Mouse (Mus musculus) neural tube, embryonic 15.5 days (tissue): Measurements from ENCODE around the gene Dusp19. TPM values are rescaled to one million over a fixed set of nuclear protein-coding genes. Genes with fewer than 3 reads are reported as not detected.

Experiments used
- ATAC-seq: fragments of 200-750 bp; cut with Nextera tagmentation; 2 replicates; pipeline ENCODE4 v1.8.0; 2017; ENCODE audit warnings: mild to moderate bottlenecking, moderate TSS enrichment, moderate library complexity; ENCODE audit not compliant: low FRiP score
- H3K27ac ChIP-seq: fragments of 300-500 bp; sonication (generic); replicated peaks from 2 replicates; pipeline ENCODE4 v1.5.1; 2015; ENCODE audit warnings: mild to moderate bottlenecking, inconsistent platforms
- H3K27me3 ChIP-seq: fragments of 300-500 bp; sonication (generic); replicated peaks from 2 replicates; pipeline ENCODE4 v1.6.1; 2015; ENCODE audit warnings: inconsistent platforms
- H3K36me3 ChIP-seq: fragments of 300-500 bp; sonication (generic); 2 replicates; pipeline ENCODE4 v1.6.1; 2015; ENCODE audit warnings: inconsistent platforms
- H3K4me1 ChIP-seq: fragments of 300-500 bp; sonication (generic); 2 replicates; pipeline ENCODE4 v1.6.1; 2015; ENCODE audit warnings: inconsistent platforms
- H3K4me2 ChIP-seq: fragments of 300-500 bp; sonication (generic); 2 replicates; pipeline ENCODE4 v1.6.1; 2015; ENCODE audit warnings: inconsistent platforms, mild to moderate bottlenecking, moderate library complexity
- H3K4me3 ChIP-seq: fragments of 300-500 bp; sonication (generic); replicated peaks from 2 replicates; pipeline ENCODE4 v1.5.1; 2015; ENCODE audit warnings: mild to moderate bottlenecking, inconsistent platforms
- H3K9ac ChIP-seq: fragments of 300-500 bp; sonication (generic); replicated peaks from 2 replicates; pipeline ENCODE4 v1.6.1; 2015; ENCODE audit warnings: mild to moderate bottlenecking, inconsistent platforms
- H3K9me3 ChIP-seq: fragments of 300-500 bp; sonication (generic); replicated peaks from 2 replicates; pipeline ENCODE4 v1.6.1; 2016; ENCODE audit warnings: inconsistent platforms
- WGBS: fragments of 180-500 bp; shearing (Covaris S2); methylation state at CpG from one replicate; pipeline ENCODE4 v1.1.7; 2015; ENCODE audit warnings: mixed read lengths; 5-methylcytosine and 5-hydroxymethylcytosine counted together
- polyA plus RNA-seq: library from polyadenylated mRNA; unstranded; fragments of >200 nt; fragmentation: Nextera tagmentation; extraction: Ambion mirVana; gene quantifications from 2 replicates; pipeline ENCODE4 v1.2.1, GENCODE M21; 2015

The Dusp19 gene
- polyA plus RNA-seq, 1 experiment from 2014 or later = 14.8 TPM

DNA sequence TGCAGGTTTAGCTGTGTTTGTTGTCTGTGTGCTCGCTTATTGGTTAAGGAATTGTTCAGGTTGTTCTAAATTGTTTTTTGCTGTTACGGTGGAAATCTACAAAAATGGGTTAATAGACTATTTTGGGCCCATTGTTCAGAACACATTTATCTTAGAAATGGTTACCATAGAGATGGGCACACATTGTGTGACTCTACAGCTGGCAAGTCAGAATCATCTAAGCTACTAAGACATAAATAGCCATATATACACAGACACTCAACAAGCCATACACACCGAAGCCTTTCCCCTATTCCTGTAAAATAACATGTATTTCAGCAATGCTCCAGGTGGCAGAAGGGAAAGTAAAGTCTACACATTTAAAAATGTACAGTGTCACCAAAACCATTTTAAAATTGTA lies 17.0 kb upstream of the Dusp19 start:
- no peaks in the 10 kb centered on the region for H3K27me3 ChIP-seq

DNA sequence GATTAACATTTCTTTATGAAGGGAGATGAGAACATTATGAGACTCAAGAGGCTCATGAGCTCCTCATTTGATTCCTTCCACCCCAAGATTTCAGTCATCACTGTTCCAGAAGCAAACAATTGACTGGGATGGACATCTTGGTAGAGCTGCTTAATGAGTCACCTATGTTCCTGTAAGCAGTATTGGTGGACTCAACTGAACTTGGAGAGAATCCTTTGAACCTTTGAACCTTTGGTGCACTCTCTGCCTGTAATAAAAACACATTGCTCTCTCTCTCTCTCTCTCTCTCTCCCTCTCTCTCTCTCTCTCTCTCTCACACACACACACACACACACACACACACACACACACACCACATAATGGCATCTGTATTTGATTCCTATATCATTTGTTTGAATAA lies 16.2 kb upstream of the Dusp19 start:
- no peak overlapping the region for H3K9ac ChIP-seq
- no peaks in the 10 kb centered on the region for H3K9me3 ChIP-seq
- no peak for ATAC-seq
- H3K36me3 ChIP-seq = no peaks in the 10 kb centered on the region
- no peak overlapping the region for H3K4me3 ChIP-seq
- H3K4me2 ChIP-seq = no peak overlapping the region
- no peak overlapping the region for H3K27ac ChIP-seq
- H3K4me1 ChIP-seq = no peaks in the 10 kb centered on the region
- H3K27me3 ChIP-seq = no peaks in the 10 kb centered on the region

More for the DNA sequence above, 17.0 kb upstream of the Dusp19 start:
- Histone ChIP-seq H3K27ac (no peak overlapping the region), H3K36me3 (no peaks in the 10 kb centered on the region), H3K9ac (no peak overlapping the region), H3K4me2 (no peak overlapping the region), H3K4me3 (no peak overlapping the region), H3K9me3 (no peaks in the 10 kb centered on the region), H3K4me1 (no peaks in the 10 kb centered on the region)
- no peak for ATAC-seq
- WGBS = 90% methylated on average over 3 of the region's 3 CpGs

DNA sequence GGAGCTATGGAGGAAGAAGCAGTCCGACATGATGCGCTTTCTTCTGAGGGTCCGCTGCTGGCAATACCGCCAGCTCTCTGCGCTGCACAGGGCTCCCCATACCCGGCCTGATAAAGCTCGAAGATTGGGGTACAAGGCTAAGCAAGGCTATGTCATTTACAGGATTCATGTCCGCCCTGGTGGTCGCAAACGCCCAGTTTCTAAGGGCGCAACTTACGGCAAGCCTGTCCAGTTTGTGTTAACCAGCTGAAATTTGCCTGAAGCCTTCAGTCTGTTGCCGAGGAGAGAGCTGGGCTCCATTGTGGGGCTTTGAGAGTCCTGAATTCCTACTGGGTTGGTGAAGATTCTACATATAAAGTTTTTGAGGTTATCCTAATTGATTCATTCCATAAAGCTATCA lies 14.1 kb upstream of the Dusp19 start:
- Histone ChIP-seq H3K27ac (no peak overlapping the region), H3K4me1 (no peaks in the 10 kb centered on the region), H3K4me3 (no peak overlapping the region), H3K36me3 (no peaks in the 10 kb centered on the region), H3K27me3 (no peaks in the 10 kb centered on the region), H3K9ac (no peak overlapping the region), H3K9me3 (no peaks in the 10 kb centered on the region), H3K4me2 (no peak overlapping the region)
- 94% methylated on average over 13 of the region's 13 CpGs for WGBS
- ATAC-seq = no peak

DNA sequence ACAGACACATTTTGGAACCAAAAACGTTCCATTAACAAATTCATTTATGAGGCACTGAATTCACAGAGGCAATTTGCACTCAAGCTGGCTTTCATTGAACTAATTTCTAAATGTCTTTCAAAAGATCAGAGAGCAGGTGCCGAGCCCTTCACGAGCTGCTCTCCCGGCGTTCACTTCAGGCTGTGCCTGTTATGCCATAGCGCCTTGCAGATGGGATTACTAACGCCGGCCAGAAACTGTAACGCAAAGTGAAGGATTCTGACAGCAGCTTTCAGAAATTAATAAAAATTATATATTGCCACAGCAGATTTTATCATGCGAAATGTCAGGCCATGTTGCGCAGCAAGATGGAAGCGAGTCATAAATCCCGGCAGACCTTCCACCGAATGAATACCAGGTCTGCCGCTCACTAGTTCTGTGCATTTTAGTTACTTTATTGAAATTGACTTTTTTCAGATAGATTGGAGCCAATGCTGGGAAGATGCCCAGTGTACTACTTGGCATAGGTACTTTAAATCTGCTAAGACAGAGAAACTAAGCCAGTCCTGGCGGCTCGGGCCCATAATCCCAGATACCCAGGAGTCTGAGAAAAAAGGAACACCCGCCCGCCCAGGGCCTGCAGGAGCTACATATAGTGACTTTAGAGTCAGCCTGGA lies 12.9 kb upstream of the Dusp19 start:
- ATAC-seq = no peak
- H3K4me1 ChIP-seq = no peaks in the 10 kb centered on the region
- 80% methylated on average over 19 of the region's 19 CpGs for WGBS
- H3K4me2 ChIP-seq = no peak overlapping the region
- no peak overlapping the region for H3K9ac ChIP-seq
- H3K27ac ChIP-seq = no peak overlapping the region
- no peaks in the 10 kb centered on the region for H3K27me3 ChIP-seq
- H3K4me3 ChIP-seq = no peak overlapping the region
- no peaks in the 10 kb centered on the region for H3K9me3 ChIP-seq
- no peaks in the 10 kb centered on the region for H3K36me3 ChIP-seq

DNA sequence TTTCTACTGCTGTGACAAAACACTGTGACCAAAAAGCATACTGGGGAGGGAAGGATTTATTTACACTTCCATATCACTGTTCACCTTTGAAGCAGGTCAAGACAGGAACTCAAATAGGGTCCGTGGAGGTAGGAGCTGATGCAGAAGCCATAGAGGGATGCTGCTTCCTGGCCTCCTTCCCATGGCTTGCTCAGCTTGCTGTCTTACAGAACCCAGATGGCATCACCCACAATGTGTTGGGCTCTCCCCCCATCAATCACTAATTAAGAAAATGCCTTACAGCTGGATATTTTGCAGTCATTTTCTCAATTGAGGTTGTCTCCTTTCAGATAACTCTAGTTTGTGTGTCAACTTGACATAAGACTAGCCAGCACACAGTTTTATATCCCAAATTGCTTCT lies 4.6 kb upstream of the Dusp19 start:
- WGBS = 67% methylated on average over 1 of the region's 1 CpGs
- no peak overlapping the region for H3K27ac ChIP-seq
- no peaks in the 10 kb centered on the region for H3K36me3 ChIP-seq
- no peak for ATAC-seq
- no peaks in the 10 kb centered on the region for H3K27me3 ChIP-seq
- no peak overlapping the region for H3K4me2 ChIP-seq
- no peaks in the 10 kb centered on the region for H3K9me3 ChIP-seq
- H3K4me3 ChIP-seq = no peak overlapping the region
- H3K4me1 ChIP-seq = no peaks in the 10 kb centered on the region
- no peak overlapping the region for H3K9ac ChIP-seq

DNA sequence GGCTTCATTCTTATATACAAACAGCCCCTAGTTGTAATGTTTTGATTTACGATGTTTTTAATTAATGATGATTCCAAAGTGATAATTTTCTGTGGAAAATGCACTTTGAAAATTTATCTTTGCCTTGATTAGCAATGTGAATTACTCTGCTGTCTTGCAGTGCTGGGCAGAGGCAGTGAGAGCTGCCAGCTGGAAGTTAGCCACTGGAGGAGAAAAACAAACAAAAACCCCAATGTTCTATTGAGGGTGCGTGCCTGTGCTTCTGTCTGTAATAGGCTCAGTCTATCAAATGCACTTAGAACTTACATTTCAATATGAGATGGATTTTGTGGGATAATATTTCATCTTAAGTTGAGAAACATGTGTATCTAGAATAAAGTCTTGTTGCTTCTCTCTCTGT lies 4.0 kb upstream of the Dusp19 start:
- Histone ChIP-seq H3K27ac (no peak overlapping the region), H3K4me3 (no peak overlapping the region), H3K9ac (no peak overlapping the region), H3K27me3 (no peaks in the 10 kb centered on the region), H3K9me3 (no peaks in the 10 kb centered on the region), H3K4me1 (peaks cover 4% of the 10 kb centered on the region), H3K36me3 (no peaks in the 10 kb centered on the region), H3K4me2 (no peak overlapping the region)
- ATAC-seq = no peak
- 72% methylated on average over 2 of the region's 2 CpGs for WGBS

DNA sequence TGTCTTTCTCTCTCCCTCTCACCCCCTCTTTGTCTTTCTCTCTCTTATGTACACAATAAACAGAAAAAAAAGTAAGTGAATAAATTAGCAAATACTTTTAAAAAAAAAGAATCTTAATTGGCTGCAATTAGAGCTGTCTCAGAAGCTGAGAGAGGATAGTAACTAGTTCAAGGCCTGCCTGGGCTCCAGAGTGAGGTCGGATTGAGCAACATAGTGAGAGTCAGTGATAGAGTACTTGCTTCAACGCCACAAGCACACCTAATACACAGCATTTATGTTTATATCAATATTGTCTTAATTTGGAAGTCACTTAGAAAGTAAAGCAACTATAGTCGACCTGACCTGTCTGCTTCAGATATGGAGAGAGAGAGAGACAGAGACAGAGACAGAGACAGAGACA lies 2.1 kb downstream of the Dusp19 start:
- peaks cover 9% of the 10 kb centered on the region; the same call in 1 of the 2 replicates for H3K36me3 ChIP-seq
- no peaks in the 10 kb centered on the region for H3K27me3 ChIP-seq
- H3K27ac ChIP-seq = no peak overlapping the region
- WGBS = 87% methylated on average over 3 of the region's 3 CpGs
- ATAC-seq = no peak
- H3K4me1 ChIP-seq = peaks cover 14% of the 10 kb centered on the region
- H3K4me2 ChIP-seq = no peak overlapping the region
- H3K9ac ChIP-seq = no peak overlapping the region
- H3K9me3 ChIP-seq = no peaks in the 10 kb centered on the region
- no peak overlapping the region for H3K4me3 ChIP-seq

DNA sequence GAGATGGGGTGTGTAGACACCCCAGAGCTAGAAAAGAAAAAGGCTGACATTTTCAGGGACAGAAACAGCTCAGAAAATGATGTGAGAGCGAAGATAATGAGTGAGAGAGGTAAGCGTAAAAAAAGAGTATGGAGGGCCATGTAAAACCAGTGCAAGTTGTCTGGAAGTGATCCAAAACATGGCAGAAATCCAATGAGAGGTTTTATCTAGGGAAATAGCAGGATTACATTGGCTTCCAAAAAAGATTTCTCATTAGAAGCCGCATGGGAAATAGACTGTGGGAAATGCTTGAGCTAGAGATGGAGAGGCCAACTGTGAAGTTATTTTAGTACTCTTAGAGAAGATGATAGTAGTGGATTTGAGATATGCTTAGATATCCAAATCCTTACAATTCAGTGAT lies 5.1 kb downstream of the Dusp19 start:
- Histone ChIP-seq H3K27ac (no peak overlapping the region), H3K4me2 (no peak overlapping the region), H3K9me3 (0 out of 2 replicates have a peak, but pooled peaks cover 3% of the 10 kb centered on the region), H3K4me1 (peaks cover 14% of the 10 kb centered on the region), H3K36me3 (peaks cover 27% of the 10 kb centered on the region), H3K4me3 (no peak overlapping the region), H3K27me3 (no peaks in the 10 kb centered on the region), H3K9ac (no peak overlapping the region)
- ATAC-seq = no peak
- WGBS = 88% methylated on average over 3 of the region's 3 CpGs

DNA sequence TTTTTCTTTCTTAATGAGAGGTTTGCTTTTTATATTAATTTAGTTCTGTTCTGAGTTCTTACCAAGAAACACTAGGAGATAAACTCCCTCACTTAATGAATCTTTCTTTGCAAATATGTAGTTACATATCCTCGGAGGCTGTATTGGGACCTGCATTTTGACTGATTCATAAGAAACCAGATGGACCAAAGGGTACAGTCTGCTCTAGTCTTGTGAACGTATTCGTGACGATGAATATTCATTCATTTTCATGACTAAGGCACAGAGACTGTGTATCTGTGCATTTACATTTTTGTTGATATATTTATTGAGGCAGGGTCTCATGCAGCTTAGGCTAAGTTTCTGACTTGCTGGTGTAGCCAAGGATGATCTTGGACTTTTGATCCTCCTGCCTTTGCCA lies 7.7 kb downstream of the Dusp19 start:
- H3K27me3 ChIP-seq = no peaks in the 10 kb centered on the region
- no peaks in the 10 kb centered on the region for H3K4me1 ChIP-seq
- no peak for ATAC-seq
- no peak overlapping the region for H3K4me2 ChIP-seq
- H3K4me3 ChIP-seq = no peak overlapping the region
- 0 out of 2 replicates have a peak, but pooled peaks cover 3% of the 10 kb centered on the region for H3K9me3 ChIP-seq
- WGBS = 94% methylated on average over 4 of the region's 4 CpGs
- no peak overlapping the region for H3K9ac ChIP-seq
- H3K27ac ChIP-seq = no peak overlapping the region
- H3K36me3 ChIP-seq = peaks cover 32% of the 10 kb centered on the region

DNA sequence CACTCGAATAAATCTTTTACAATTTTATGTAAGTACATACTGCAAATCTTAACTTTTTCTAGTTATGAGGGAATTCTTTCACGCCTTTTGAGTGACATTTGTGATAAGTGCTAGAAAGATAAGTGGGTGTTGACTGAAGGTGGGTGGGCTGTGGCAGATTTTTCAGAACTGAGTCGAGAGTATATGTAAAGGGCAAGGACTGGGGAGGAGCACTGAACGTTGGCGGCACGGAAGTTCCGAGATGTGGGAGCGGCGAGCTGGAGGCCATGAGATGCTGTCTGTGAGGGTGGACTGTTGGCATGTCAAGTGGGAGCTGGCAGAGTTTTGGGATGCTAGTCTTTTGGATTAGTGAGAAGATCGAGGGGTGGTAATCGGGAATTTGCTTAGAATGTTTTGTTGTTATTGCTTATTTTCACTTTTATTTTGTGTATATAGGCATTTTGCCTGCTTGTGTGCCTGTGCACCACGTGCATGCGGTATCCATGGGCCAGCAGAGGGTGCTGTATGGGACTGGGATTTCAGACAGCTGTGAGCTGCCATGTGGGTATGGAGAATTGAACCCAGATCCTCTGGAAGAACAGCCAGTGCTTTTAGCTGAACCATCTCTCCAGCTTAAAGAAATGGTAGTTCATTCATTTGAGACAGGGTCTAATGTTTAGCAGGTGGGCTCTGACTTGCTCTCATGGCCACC lies 15.6 kb downstream of the Dusp19 start:
- WGBS = 95% methylated on average over 13 of the region's 13 CpGs
- Histone ChIP-seq H3K9ac (no peak overlapping the region), H3K4me3 (no peak overlapping the region), H3K9me3 (no peaks in the 10 kb centered on the region), H3K36me3 (0 out of 2 replicates have a peak, but pooled peaks cover 5% of the 10 kb centered on the region), H3K27ac (no peak overlapping the region), H3K4me1 (no peaks in the 10 kb centered on the region), H3K27me3 (no peaks in the 10 kb centered on the region), H3K4me2 (no peak overlapping the region)
- no peak for ATAC-seq

DNA sequence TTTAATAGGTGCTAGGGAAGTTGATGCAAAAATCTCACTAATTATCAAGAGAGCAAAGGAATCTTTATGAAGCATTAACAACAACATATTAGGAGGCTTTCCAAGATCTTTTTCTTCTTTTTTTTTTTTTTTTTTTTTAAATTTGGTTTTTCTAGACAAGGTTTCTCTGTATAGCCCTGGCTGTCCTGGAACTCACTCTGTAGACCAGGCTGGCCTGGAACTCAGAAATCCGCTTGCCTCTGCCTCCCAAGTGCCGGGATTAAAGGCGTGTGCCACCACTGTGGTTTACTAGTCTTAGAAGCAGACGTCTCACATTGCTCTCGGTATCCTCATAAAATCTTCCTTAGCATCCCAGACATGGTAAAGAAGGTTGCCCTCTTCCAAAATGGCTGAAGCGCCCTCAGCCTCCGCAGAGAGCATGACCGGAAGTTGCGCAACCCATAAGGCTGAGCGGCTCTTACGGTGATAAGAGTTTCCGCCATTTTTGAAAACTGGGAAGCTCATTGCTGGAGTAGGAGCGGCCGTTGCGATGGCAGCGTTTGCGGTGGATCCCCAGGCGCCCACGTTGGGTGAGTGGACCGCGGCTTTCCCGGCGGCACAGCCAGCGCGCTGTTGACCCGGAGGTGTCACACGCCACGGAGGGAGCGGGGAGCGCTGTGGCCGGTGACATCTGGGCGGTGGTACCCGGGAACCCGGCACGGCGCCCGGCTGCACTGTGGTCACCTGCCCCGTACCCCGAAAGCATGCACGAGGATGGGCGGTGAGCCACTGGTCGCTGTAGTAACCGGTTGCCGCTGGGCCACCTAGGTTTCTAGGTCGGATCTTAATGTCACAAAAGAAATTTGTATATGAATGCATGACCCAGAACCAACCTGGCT lies 21.8 kb downstream of the Dusp19 start:
- peak overlapping the region; percentile 79 for H3K27ac ChIP-seq
- peak overlapping the region; percentile 92 for H3K4me3 ChIP-seq
- peak; percentile 99 for ATAC-seq
- WGBS = under 1% methylated on average over 45 of the region's 45 CpGs
- peak overlapping the region; percentile 64 for H3K4me2 ChIP-seq
- H3K4me1 ChIP-seq = peaks cover 12% of the 10 kb centered on the region
- no peaks in the 10 kb centered on the region for H3K27me3 ChIP-seq
- H3K36me3 ChIP-seq = no peaks in the 10 kb centered on the region; the same call in 1 of the 2 replicates
- H3K9me3 ChIP-seq = no peaks in the 10 kb centered on the region
- H3K9ac ChIP-seq = peak overlapping the region; percentile 69
